Mouse (Mus musculus): ENCODE data around the gene Aco2.
A peak's percentile ranks its signal among the peaks of the same experiment; 100 is the strongest.

DNA sequence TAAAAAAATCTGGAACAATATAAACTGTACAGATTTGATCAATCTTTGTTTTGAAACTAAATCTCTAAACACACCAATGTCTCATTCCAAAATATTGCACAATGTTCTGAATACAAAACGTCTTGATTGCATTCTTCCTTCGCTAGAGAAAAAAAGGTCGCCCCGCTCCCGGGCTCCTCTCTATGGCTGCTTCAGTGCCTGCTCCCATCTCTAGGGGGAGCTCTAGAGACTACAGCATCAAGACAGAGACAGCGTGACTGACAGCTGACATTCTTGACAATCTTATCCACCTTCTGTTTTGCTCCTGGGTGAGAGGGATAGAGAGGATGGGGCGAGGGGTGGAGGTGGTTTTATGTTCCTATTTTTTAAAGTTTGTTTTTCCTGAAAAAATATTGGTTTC, 23.8 kb upstream of the Aco2 start:
- TF ChIP-seq CTCF (IDR thresholded peaks at IDR 0.05; ENCODE audit: low read depth) = peak; percentile 88
- no peak for TF ChIP-seq EP300 (IDR thresholded peaks at IDR 0.05; ENCODE audit: low read depth)

Data from liver, postnatal 0 days (tissue).